Mouse (Mus musculus) lung, adult 2 months (tissue): Measurements from ENCODE around the gene Dock1.

Experiments used
- CTCF ChIP-seq: fragments of 200-500 bp; IDR thresholded peaks from 2 replicates; pipeline ENCODE4 v1.5.1; 2011; ENCODE audit warnings: mild to moderate bottlenecking, low read length, control low read depth; ENCODE audit not compliant: insufficient read depth
- POLR2A ChIP-seq: fragments of 200-500 bp; IDR thresholded peaks from 2 replicates; pipeline ENCODE4 v1.6.1; 2011; ENCODE audit warnings: low read depth, mild to moderate bottlenecking, control low read depth, low read length, borderline replicate concordance; ENCODE audit errors: extremely low read depth

DNA sequence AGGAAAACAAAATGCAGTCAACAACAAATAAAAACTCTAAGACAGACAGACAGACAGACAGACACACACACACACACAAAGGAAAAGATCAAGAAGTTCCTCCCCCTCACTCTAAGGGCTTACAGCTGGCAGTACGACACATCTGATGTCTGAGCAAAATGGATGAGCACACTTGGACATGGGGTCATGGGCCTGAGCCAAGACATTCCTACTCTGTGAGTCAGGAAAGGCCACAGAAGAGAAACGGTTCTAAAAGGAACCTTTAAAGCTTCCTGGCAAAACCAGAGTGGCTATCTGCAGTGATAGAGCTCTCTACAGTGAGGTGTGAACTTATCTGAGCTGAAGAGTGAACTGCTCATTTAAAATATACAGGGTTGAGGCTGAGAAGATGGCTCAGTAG, 542.1 kb downstream of the Dock1 start:
- no peak for TF ChIP-seq CTCF
- TF ChIP-seq POLR2A = no peak
